Mouse (Mus musculus) intestine, postnatal 0 days (tissue): Measurements from ENCODE around the gene Klhl23. TPM values are rescaled to one million over a fixed set of nuclear protein-coding genes. Genes with fewer than 3 reads are reported as not detected.

ENCODE experiments used
- ATAC-seq: fragments of 200-750 bp; cut with Nextera tagmentation; 2 replicates; pipeline ENCODE4 v1.8.0; 2017; ENCODE audit warnings: mild to moderate bottlenecking, moderate TSS enrichment, moderate library complexity
- H3K27ac ChIP-seq: fragments of 300-500 bp; sonication (generic); 2 replicates; pipeline ENCODE4 v1.5.1; 2014; ENCODE audit warnings: mild to moderate bottlenecking, low read depth, low read length, moderate library complexity
- H3K27me3 ChIP-seq: fragments of 300-500 bp; sonication (generic); replicated peaks from 2 replicates; pipeline ENCODE4 v1.6.1; 2014; ENCODE audit warnings: low read length, mixed read lengths; ENCODE audit not compliant: control insufficient read depth, insufficient read depth
- H3K36me3 ChIP-seq: fragments of 300-500 bp; sonication (generic); 2 replicates; pipeline ENCODE4 v1.6.1; 2014; ENCODE audit warnings: mild to moderate bottlenecking, moderate library complexity; ENCODE audit not compliant: control insufficient read depth, insufficient read depth
- H3K4me1 ChIP-seq: fragments of 300-500 bp; sonication (generic); replicated peaks from 2 replicates; pipeline ENCODE4 v1.6.1; 2014; ENCODE audit warnings: antibody characterized with exemption, low read length, mixed read lengths; ENCODE audit not compliant: control insufficient read depth, insufficient read depth
- H3K4me2 ChIP-seq: fragments of 300-500 bp; sonication (generic); replicated peaks from 2 replicates; pipeline ENCODE4 v1.6.1; 2014; ENCODE audit warnings: low read depth, mild to moderate bottlenecking, moderate library complexity
- H3K4me3 ChIP-seq: fragments of 300-500 bp; sonication (generic); 2 replicates; pipeline ENCODE4 v1.5.1; 2014; ENCODE audit warnings: low read depth, low read length
- H3K9ac ChIP-seq: fragments of 300-500 bp; sonication (generic); 2 replicates; pipeline ENCODE4 v1.6.1; 2014; ENCODE audit warnings: mild to moderate bottlenecking, low read depth, low read length
- H3K9me3 ChIP-seq: fragments of 300-500 bp; sonication (generic); 2 replicates; pipeline ENCODE4 v1.6.1; 2016; ENCODE audit warnings: mixed run types; ENCODE audit not compliant: control insufficient read depth
- CTCF ChIP-seq: sonication (generic); IDR thresholded peaks from 2 replicates; pipeline ENCODE4 v1.5.1; 2016; ENCODE audit warnings: low read depth, mild to moderate bottlenecking, control low read depth, antibody characterized with exemption, moderate library complexity
- WGBS: fragments of 180-500 bp; shearing (Covaris S2); extraction: QIAGEN DNeasy Blood & Tissue Kit; methylation state at CpG from one replicate; pipeline ENCODE4 v1.1.7; 2014; 5-methylcytosine and 5-hydroxymethylcytosine counted together
- polyA plus RNA-seq: library from polyadenylated mRNA; unstranded; fragments of >200 nt; fragmentation: Nextera tagmentation; extraction: Ambion mirVana; gene quantifications from 2 replicates; pipeline ENCODE4 v1.2.1, GENCODE M21; 2015

Klhl23 gene
- polyA plus RNA-seq, 1 experiment from 2014 or later = 17.3 TPM

DNA sequence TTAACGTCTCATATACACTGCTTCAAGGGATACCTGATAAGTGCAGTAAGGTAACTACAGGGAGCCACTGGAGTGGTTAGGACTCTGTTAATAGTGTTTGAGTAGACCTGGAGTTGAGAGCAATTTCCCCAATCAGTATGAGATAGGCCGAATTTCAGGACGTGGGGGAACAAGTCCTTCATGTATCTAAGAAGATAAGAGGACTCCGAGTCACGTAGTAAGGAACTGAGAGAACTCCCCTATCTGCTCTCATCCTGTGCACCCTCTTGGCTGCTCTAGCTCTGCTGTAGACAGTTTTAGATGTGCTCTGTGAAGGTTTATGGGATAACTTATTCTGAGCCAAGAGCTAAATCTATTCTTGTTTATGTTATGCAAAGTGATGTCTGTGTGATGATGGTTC lies 5.2 kb upstream of the Klhl23 start:
- TF ChIP-seq CTCF = no peak
- Histone ChIP-seq H3K9me3 (no peaks in the 10 kb centered on the region), H3K4me3 (no peak overlapping the region), H3K4me2 (no peak overlapping the region), H3K27ac (no peak overlapping the region), H3K4me1 (peaks cover 11% of the 10 kb centered on the region; the same call in 1 of the 2 replicates), H3K9ac (no peak overlapping the region), H3K36me3 (no peaks in the 10 kb centered on the region), H3K27me3 (no peaks in the 10 kb centered on the region)
- no peak for ATAC-seq
- 25% methylated on average over 5 of the region's 5 CpGs for WGBS

DNA sequence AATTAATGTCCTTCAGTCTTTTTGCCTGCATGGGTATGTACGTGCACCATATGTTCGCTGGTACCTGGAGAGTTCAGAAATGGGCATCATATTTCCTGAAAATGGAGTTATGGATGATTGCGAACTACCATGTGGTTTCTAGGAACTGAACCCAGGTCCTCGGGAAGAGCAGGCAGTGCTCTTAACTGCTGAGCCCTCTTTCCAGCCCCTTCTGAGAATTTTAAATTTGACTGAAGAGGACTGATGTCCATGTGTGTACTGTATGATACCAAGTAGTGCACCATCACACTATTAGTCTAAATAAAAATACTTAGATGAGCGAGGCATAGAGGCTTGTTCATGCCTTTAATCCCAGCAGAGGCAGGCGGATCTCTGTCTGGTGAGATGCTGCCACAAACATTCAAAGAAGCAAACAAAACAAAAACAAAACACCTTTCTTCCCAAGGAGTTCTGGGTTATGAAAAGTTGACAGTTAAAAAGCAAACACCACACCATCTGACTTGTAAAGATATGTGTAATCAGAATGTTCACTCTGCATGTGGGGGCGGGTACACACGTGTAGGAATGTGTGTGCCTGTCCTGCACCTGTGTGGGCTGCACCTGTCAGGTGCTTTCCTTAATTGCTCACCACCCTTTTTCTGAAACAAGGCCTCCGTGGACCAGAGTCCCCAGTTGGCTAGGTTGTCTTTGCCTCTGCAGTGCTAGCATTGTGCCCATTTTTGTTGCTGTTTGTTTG lies 3.2 kb upstream of the Klhl23 start:
- Histone ChIP-seq H3K4me2 (no peak overlapping the region), H3K36me3 (no peaks in the 10 kb centered on the region), H3K9me3 (no peaks in the 10 kb centered on the region), H3K27ac (no peak overlapping the region), H3K4me3 (no peak overlapping the region), H3K9ac (no peak overlapping the region), H3K27me3 (no peaks in the 10 kb centered on the region), H3K4me1 (peaks cover 11% of the 10 kb centered on the region; the same call in 1 of the 2 replicates)
- ATAC-seq = peak; percentile 48
- 72% methylated on average over 9 of the region's 9 CpGs for WGBS
- TF ChIP-seq CTCF = no peak

DNA sequence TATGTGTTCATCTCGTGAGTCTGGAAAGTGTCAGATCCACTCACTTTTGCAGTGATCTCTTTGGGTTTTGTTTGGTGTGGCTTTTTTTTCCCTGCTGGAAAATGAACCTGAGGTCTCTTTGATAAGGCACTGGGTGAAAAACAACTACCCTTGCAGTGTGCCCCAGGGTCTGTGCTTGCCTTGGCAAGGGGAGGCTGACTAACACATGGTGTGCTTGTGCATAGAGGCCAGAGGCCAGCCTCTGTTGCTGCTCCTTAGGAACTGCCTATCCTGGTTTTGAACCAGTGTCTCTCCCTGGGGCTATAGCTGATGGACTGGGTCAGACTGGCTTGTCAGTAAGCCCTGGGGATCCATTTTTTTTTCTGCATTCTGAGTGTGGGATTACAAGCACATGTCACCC lies 1.5 kb upstream of the Klhl23 start:
- WGBS = 44% methylated on average over 1 of the region's 1 CpGs

DNA sequence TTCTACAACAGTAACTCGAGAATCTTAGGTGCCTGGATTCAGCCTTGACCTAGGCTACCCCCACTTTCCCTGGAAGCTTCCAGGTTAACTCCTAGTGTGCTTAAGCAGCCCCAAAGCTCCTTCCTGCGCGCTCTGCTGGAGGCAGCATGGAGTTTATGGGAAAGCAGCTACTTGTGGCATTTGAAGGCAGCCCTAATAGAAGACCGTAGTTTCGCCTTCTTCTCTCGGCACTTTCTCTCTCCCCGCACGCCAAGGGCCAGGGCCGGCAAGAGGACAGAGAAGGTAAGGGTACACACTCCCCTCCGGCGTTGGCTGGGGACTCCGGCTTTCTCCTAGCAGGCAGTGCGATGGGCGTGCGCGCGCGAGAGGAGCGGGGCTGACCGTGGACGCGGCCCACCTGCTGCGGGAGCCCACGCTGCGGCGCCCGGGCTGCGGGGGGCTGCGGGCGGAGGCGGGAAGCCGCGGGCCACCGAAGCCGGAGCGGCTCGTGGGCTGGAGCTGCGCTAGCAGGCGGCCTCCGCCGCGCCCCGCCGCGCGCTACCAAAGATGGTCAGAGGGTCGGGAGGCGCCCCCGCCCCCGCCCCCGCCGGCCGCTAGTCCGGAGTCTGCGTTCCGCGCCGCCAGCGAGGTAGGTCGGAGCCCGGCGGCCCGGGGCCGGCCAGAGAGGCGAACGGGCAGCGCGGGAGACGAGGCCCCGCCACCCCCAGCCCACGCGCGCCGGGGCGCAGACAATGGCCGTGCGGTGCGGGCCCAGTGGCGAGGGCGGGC lies 801 bp downstream of the Klhl23 start:
- H3K4me1 ChIP-seq = peaks cover 6% of the 10 kb centered on the region; the same call in 1 of the 2 replicates
- WGBS = under 1% methylated on average over 55 of the region's 80 CpGs

More for the DNA sequence above, 1.5 kb upstream of the Klhl23 start:
- Histone ChIP-seq H3K4me2 (no peak overlapping the region), H3K9me3 (no peaks in the 10 kb centered on the region), H3K27me3 (no peaks in the 10 kb centered on the region), H3K4me3 (no peak overlapping the region), H3K36me3 (no peaks in the 10 kb centered on the region), H3K4me1 (peaks cover 11% of the 10 kb centered on the region; the same call in 1 of the 2 replicates), H3K27ac (no peak overlapping the region), H3K9ac (no peak overlapping the region)
- no peak for ATAC-seq
- no peak for TF ChIP-seq CTCF

DNA sequence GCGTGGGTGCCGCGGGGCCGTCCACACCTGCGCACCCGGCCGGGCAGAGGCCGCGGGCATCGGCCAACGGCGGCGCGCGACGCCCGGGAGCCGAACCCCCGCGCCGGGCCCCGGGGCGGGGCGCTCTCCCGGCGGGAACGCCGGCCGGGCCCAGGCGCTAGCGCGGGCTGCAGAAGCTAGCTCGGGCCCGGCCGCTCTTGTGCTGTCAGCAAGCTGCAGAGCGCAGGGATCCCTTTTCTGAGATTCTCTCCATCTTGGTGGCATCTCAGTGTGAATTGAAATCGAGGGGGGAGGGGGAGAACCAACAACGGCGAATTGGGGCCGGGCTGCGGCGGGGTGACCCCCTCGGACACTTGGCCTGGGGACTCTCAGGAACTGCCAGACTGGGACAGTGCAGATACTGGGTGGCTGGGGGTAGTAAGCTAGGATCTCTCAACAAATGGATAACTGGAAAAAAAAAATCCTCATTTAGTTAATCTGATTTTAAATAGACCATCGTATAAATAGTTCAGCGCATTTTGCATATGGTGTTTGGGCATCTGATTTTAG lies 1.5 kb downstream of the Klhl23 start:
- Histone ChIP-seq H3K4me2 (peak overlapping the region; percentile 97), H3K9ac (peak overlapping the region; percentile 88), H3K9me3 (no peaks in the 10 kb centered on the region), H3K27me3 (no peaks in the 10 kb centered on the region), H3K27ac (peak overlapping the region; percentile 91), H3K36me3 (no peaks in the 10 kb centered on the region), H3K4me3 (peak overlapping the region; percentile 83), H3K4me1 (peaks cover 6% of the 10 kb centered on the region; the same call in 1 of the 2 replicates)
- no peak for TF ChIP-seq CTCF
- 2% methylated on average over 45 of the region's 45 CpGs for WGBS
- peak; percentile 70 for ATAC-seq

More for the DNA sequence above, 801 bp downstream of the Klhl23 start:
- TF ChIP-seq CTCF = peak; percentile 34
- Histone ChIP-seq H3K36me3 (no peaks in the 10 kb centered on the region), H3K4me3 (peak overlapping the region; percentile 83), H3K27me3 (no peaks in the 10 kb centered on the region), H3K27ac (peak overlapping the region; percentile 91), H3K9ac (peak overlapping the region; percentile 88), H3K4me2 (peak overlapping the region; percentile 97), H3K9me3 (no peaks in the 10 kb centered on the region)
- ATAC-seq = peak; percentile 50

DNA sequence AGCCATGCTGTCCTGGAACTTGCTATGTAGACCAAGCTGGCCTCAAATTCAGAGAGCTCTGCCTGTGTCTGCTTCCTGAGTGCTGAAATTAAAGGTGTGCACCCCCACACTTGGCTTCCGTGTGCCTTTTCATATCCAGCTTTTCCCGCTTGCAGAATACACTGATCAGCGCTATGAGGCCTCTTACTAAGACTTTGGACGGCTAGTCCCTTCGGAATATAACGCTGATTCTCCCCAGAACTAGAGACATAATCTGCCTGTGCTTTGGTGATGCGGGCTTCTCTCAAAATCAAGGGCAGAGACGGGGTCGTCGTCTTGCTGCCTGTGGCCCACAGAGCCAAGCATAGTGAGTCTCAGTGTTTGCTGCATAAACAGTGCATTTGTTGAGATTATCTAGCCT lies 4.2 kb downstream of the Klhl23 start:
- Histone ChIP-seq H3K36me3 (peaks cover 6% of the 10 kb centered on the region; the same call in 1 of the 2 replicates), H3K4me3 (no peak overlapping the region), H3K27ac (no peak overlapping the region), H3K27me3 (no peaks in the 10 kb centered on the region), H3K9ac (no peak overlapping the region), H3K9me3 (no peaks in the 10 kb centered on the region), H3K4me2 (0 out of 2 replicates have a peak overlapping the region, but pooled peaks have one; percentile 6), H3K4me1 (no peaks in the 10 kb centered on the region)
- no peak for ATAC-seq
- TF ChIP-seq CTCF = no peak
- WGBS = 68% methylated on average over 10 of the region's 10 CpGs
